Mouse (Mus musculus): Measurements from ENCODE around the gene Xylb. TPM values are rescaled to one million over a fixed set of nuclear protein-coding genes. Genes with fewer than 3 reads are reported as not detected.

Gene Xylb
- polyA plus RNA-seq (2014; fragmentation: Nextera tagmentation; extraction: Ambion mirVana), result 2.4 and 4.1 TPM in 2 replicates

GRCm38 (mm10) chr9:119357331-119358057, at the start of gene Xylb:
Gene Xylb, plus strand, starts transcription at chr9:119357381.
- H3K4me2 ChIP-seq (ENCODE audit: low read length), result peak within 1 kb of the TSS; percentile 76
- H3K36me3 ChIP-seq (ENCODE audit: control insufficient read depth, insufficient read depth, low read length), result no peaks in the 10 kb centered on the region
- peak; percentile 91 for ATAC-seq
- peak; percentile 90 for DNase-seq (ENCODE audit: low spot score)
- H3K4me3 ChIP-seq (ENCODE audit: low read depth, low read length), result peak within 1 kb of the TSS; percentile 57
- H3K27ac ChIP-seq (ENCODE audit: low read depth, low read length), result no peak within 1 kb of the TSS
- H3K9ac ChIP-seq (ENCODE audit: low read length), result peak within 1 kb of the TSS; percentile 77
- 3% methylated on average over 65 of the region's 65 CpGs for WGBS
- no peaks in the 10 kb centered on the region for H3K27me3 ChIP-seq (replicated peaks; ENCODE audit: control insufficient read depth, insufficient read depth, low read length)
- peaks cover 2% of the 10 kb centered on the region; the same call in 1 of the 2 replicates for H3K4me1 ChIP-seq (ENCODE audit: control insufficient read depth, insufficient read depth, low read length)
- H3K9me3 ChIP-seq (replicated peaks; ENCODE audit: control insufficient read depth, low read length), result no peaks in the 10 kb centered on the region

- Histone ChIP-seq H3K4me3 (ENCODE audit: low read depth, low read length) (no peak overlapping the region), H3K36me3 (ENCODE audit: control insufficient read depth, insufficient read depth, low read length) (no peaks in the 10 kb centered on the region), H3K4me2 (ENCODE audit: low read length) (no peak overlapping the region), H3K27ac (ENCODE audit: low read depth, low read length) (no peak overlapping the region), H3K9me3 (replicated peaks; ENCODE audit: control insufficient read depth, low read length) (no peaks in the 10 kb centered on the region), H3K9ac (ENCODE audit: low read length) (no peak overlapping the region), H3K4me1 (ENCODE audit: control insufficient read depth, insufficient read depth, low read length) (no peaks in the 10 kb centered on the region), H3K27me3 (replicated peaks; ENCODE audit: control insufficient read depth, insufficient read depth, low read length) (no peaks in the 10 kb centered on the region)
- DNase-seq (ENCODE audit: low spot score), result no peak
- ATAC-seq, result no peak
- 97% methylated on average over 1 of the region's 1 CpGs for WGBS
Measured at GRCm38 (mm10) chr9:119309067-119309466, 48.1 kb upstream of the Xylb start.

- H3K4me3 ChIP-seq (ENCODE audit: low read depth, low read length), result no peak overlapping the region
- no peak overlapping the region for H3K27ac ChIP-seq (ENCODE audit: low read depth, low read length)
- WGBS, result 91% methylated on average over 10 of the region's 10 CpGs
- DNase-seq (ENCODE audit: low spot score) (no peak), ATAC-seq (no peak)
- H3K4me2 ChIP-seq (ENCODE audit: low read length), result no peak overlapping the region
- H3K4me1 ChIP-seq (ENCODE audit: control insufficient read depth, insufficient read depth, low read length), result no peaks in the 10 kb centered on the region
- no peaks in the 10 kb centered on the region for H3K36me3 ChIP-seq (ENCODE audit: control insufficient read depth, insufficient read depth, low read length)
- H3K27me3 ChIP-seq (replicated peaks; ENCODE audit: control insufficient read depth, insufficient read depth, low read length), result no peaks in the 10 kb centered on the region
- H3K9me3 ChIP-seq (replicated peaks; ENCODE audit: control insufficient read depth, low read length), result no peaks in the 10 kb centered on the region
- no peak overlapping the region for H3K9ac ChIP-seq (ENCODE audit: low read length)
Measured at GRCm38 (mm10) chr9:119313096-119313495, 44.1 kb upstream of the Xylb start.

GRCm38 (mm10) chr9:119318891-119319290, 38.3 kb upstream of the Xylb start:
- no peak overlapping the region for H3K27ac ChIP-seq (ENCODE audit: low read depth, low read length)
- no peak overlapping the region for H3K4me3 ChIP-seq (ENCODE audit: low read depth, low read length)
- no peak overlapping the region for H3K9ac ChIP-seq (ENCODE audit: low read length)
- H3K4me1 ChIP-seq (ENCODE audit: control insufficient read depth, insufficient read depth, low read length), result peaks cover 17% of the 10 kb centered on the region
- 87% methylated on average over 1 of the region's 1 CpGs for WGBS
- no peaks in the 10 kb centered on the region for H3K36me3 ChIP-seq (ENCODE audit: control insufficient read depth, insufficient read depth, low read length)
- ATAC-seq (no peak), DNase-seq (ENCODE audit: low spot score) (no peak)
- H3K9me3 ChIP-seq (replicated peaks; ENCODE audit: control insufficient read depth, low read length), result no peaks in the 10 kb centered on the region
- no peak overlapping the region for H3K4me2 ChIP-seq (ENCODE audit: low read length)
- H3K27me3 ChIP-seq (replicated peaks; ENCODE audit: control insufficient read depth, insufficient read depth, low read length), result no peaks in the 10 kb centered on the region

GRCm38 (mm10) chr9:119320446-119320845, 36.7 kb upstream of the Xylb start:
- Histone ChIP-seq H3K27me3 (replicated peaks; ENCODE audit: control insufficient read depth, insufficient read depth, low read length) (no peaks in the 10 kb centered on the region), H3K9ac (ENCODE audit: low read length) (no peak overlapping the region), H3K36me3 (ENCODE audit: control insufficient read depth, insufficient read depth, low read length) (no peaks in the 10 kb centered on the region), H3K9me3 (replicated peaks; ENCODE audit: control insufficient read depth, low read length) (no peaks in the 10 kb centered on the region), H3K4me3 (ENCODE audit: low read depth, low read length) (peak overlapping the region; percentile 92; the same call in 1 of the 2 replicates), H3K27ac (ENCODE audit: low read depth, low read length) (no peak overlapping the region), H3K4me1 (ENCODE audit: control insufficient read depth, insufficient read depth, low read length) (peaks cover 17% of the 10 kb centered on the region), H3K4me2 (ENCODE audit: low read length) (peak overlapping the region; percentile 98)
- DNase-seq (ENCODE audit: low spot score) (no peak), ATAC-seq (no peak)
- 83% methylated on average over 7 of the region's 7 CpGs for WGBS

GRCm38 (mm10) chr9:119320946-119321345, 36.2 kb upstream of the Xylb start:
- Histone ChIP-seq H3K4me2 (ENCODE audit: low read length) (peak overlapping the region; percentile 98), H3K36me3 (ENCODE audit: control insufficient read depth, insufficient read depth, low read length) (no peaks in the 10 kb centered on the region), H3K4me3 (ENCODE audit: low read depth, low read length) (peak overlapping the region; percentile 92), H3K9ac (ENCODE audit: low read length) (peak overlapping the region; percentile 87), H3K4me1 (ENCODE audit: control insufficient read depth, insufficient read depth, low read length) (peaks cover 17% of the 10 kb centered on the region), H3K9me3 (replicated peaks; ENCODE audit: control insufficient read depth, low read length) (no peaks in the 10 kb centered on the region), H3K27me3 (replicated peaks; ENCODE audit: control insufficient read depth, insufficient read depth, low read length) (no peaks in the 10 kb centered on the region), H3K27ac (ENCODE audit: low read depth, low read length) (no peak overlapping the region)
- DNase-seq (ENCODE audit: low spot score) (no peak), ATAC-seq (no peak)
- WGBS, result 8% methylated on average over 7 of the region's 7 CpGs

- Histone ChIP-seq H3K9me3 (replicated peaks; ENCODE audit: control insufficient read depth, low read length) (no peaks in the 10 kb centered on the region), H3K9ac (ENCODE audit: low read length) (peak overlapping the region; percentile 87), H3K27me3 (replicated peaks; ENCODE audit: control insufficient read depth, insufficient read depth, low read length) (no peaks in the 10 kb centered on the region), H3K36me3 (ENCODE audit: control insufficient read depth, insufficient read depth, low read length) (no peaks in the 10 kb centered on the region), H3K4me3 (ENCODE audit: low read depth, low read length) (peak overlapping the region; percentile 92), H3K4me2 (ENCODE audit: low read length) (peak overlapping the region; percentile 98), H3K4me1 (ENCODE audit: control insufficient read depth, insufficient read depth, low read length) (peaks cover 17% of the 10 kb centered on the region), H3K27ac (ENCODE audit: low read depth, low read length) (peak overlapping the region; percentile 91)
- under 1% methylated on average over 55 of the region's 59 CpGs for WGBS
- DNase-seq (ENCODE audit: low spot score) (peak; percentile 16), ATAC-seq (peak; percentile 22; the same call in 1 of the 2 replicates)
Measured at GRCm38 (mm10) chr9:119321392-119322229, 35.6 kb upstream of the Xylb start.

- ATAC-seq, result peak; percentile 97
- no peaks in the 10 kb centered on the region for H3K9me3 ChIP-seq (replicated peaks; ENCODE audit: control insufficient read depth, low read length)
- peak within 1 kb of the TSS; percentile 91 for H3K27ac ChIP-seq (ENCODE audit: low read depth, low read length)
- peak within 1 kb of the TSS; percentile 98 for H3K4me2 ChIP-seq (ENCODE audit: low read length)
- H3K9ac ChIP-seq (ENCODE audit: low read length), result peak within 1 kb of the TSS; percentile 87
- peak within 1 kb of the TSS; percentile 92 for H3K4me3 ChIP-seq (ENCODE audit: low read depth, low read length)
- peak; percentile 100 for DNase-seq (ENCODE audit: low spot score)
- under 1% methylated on average over 76 of the region's 76 CpGs for WGBS
- no peaks in the 10 kb centered on the region for H3K27me3 ChIP-seq (replicated peaks; ENCODE audit: control insufficient read depth, insufficient read depth, low read length)
- no peaks in the 10 kb centered on the region for H3K36me3 ChIP-seq (ENCODE audit: control insufficient read depth, insufficient read depth, low read length)
- H3K4me1 ChIP-seq (ENCODE audit: control insufficient read depth, insufficient read depth, low read length), result peaks cover 17% of the 10 kb centered on the region
Measured at GRCm38 (mm10) chr9:119322289-119323259, 34.6 kb upstream of the Xylb start, which contains the start of gene Oxsr1. Gene Oxsr1, minus strand, starts transcription at chr9:119322427.

Measured in forebrain, embryonic 14.5 days (tissue).